Mouse (Mus musculus) lung, adult 18-20 months (tissue): ENCODE results near the gene Ssmem1.

Experiments used
- DNase-seq, 2 experiments: peaks; one replicate each; pipeline ENCODE4 v3.0.0; 2022; ENCODE audit warnings: mixed read lengths in 2 of 2

The Ssmem1 gene

DNA sequence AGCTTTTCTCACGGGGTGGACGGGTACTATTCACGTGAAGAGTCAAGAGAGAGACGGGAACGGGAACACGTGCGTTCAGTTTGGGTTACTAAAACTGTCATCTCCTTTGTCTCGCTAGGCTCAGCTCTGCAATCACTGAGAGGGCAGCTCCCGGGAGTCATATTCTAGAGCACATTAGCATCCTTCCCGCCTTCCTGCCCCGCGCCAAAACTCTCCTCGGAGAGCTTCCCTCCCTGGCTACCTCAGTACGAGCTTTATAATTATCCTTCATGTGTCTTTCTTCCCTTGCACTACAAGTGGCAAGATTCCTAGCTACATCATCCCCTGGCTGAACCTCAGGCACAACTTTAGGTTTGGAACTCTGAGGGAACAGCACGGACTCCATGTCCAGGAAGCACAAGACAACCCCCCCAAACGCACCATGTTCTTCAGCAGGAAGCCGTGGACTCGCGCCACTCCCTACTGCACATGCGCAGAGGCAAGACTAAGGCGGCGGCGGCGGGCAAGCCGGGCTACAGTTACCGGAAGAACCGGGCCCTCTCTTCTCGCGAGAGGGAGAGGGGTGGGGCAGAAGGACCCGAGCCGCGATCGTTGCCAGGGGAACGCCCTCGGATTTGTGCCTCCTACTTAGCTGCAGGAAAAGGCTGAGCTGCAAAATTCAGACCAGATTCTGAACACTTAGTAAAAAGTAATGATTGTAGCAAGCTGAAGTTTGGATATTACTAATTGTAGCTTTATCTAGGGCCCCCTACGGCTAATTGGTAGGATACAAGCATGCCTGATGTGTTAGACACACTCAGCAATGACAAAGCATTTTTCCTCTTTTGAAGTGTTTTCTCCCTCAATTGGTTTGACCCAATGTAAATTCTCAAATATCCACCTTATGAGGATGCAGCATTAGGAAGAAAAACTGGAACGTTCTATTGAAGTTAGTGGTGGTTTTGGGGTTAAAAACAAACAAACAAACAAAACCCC, at the start of gene Ssmem1, which contains the start of gene Tmem209:
Gene Ssmem1 (plus strand): TSS at position 585 of the 975 bp plus-strand sequence.
Gene Tmem209 (minus strand): TSS at position 519 of the 975 bp plus-strand sequence.
- peak; percentile 99 to 100 for DNase-seq

DNA sequence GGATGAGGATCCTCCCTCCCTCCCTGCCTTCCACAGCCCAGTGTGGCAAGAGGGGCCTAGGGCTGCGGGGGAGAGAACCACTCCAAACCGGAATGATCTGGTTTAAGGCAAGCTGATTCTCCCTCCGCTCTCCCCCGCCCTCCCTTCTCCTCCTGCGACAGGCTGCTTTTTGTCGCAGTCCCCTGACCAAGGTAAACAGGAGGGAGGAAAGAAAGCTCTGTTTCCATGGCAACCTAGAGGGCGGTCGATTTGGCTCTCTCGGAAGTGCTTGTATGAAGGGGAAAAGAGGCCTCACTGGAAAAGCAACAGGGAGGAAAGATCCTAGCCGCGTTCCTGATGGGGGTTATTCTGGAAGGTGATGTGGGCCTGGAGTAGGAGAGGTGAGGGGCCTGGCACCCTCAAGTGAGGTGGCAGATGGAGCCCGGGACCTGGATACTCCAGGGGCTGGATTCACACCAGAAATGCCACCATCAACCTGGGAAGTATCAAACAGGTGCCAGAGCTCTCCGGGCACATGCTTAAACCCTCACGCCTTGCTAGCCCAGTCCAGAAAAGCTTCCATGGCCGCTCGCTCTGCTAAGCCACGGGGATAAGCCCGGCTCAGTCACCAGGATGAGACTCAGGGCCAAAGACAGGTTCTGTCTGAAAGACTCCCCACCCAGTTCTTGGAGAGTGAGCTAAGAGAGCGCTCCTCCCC, 48.8 kb upstream of the Ssmem1 start:
- DNase-seq, result peak in 1 of 2 experiments; percentile 29

DNA sequence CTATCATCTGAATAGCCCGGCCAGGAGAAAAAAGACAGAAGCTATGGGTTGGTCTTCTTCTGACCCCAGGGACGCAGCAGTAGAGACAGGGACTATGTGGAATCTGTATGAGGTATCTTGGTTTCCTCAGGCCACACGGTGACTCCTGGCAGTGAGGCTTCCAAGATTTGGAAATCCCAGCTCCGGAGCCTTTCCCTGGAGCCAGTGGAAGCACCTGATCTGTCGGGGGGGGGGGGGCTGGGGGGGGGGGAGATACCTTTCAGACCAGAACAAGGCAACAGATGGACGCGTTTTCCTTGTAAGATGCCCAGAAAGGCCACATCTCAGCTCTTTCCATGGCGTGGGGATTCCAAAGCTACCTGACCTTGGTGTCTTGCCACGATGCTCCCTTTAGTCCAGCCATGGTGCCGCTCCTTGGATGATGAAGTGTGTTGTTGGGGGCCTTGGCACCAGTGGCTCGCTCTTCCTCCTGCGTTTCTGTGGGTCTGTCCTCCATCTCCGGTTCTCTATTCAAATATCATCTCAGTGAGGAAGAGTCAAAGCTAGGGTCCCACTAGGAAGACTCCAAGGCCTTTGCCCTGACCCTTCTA, 47.8 kb upstream of the Ssmem1 start:
- DNase-seq, result no peak

DNA sequence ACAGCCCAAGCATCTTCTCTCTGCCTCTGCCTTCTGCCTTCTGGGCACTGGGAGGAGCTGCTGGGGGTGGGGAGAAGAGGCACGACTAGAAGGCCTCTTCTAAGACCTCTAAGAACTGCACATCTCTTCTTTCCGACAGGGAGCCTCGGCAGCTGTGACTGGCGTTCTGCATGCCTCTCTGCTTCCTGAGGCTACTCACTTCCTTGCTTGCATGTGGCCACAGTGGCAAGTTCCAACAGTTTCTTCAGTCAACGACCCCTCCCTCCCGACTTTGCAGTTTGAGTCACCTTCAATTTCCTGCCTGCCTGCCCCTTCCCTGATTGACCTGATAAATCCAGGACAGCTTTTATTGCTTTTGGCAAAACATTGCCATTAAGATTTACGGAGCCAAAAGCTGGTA, 46.8 kb upstream of the Ssmem1 start:
- DNase-seq, result no peak

DNA sequence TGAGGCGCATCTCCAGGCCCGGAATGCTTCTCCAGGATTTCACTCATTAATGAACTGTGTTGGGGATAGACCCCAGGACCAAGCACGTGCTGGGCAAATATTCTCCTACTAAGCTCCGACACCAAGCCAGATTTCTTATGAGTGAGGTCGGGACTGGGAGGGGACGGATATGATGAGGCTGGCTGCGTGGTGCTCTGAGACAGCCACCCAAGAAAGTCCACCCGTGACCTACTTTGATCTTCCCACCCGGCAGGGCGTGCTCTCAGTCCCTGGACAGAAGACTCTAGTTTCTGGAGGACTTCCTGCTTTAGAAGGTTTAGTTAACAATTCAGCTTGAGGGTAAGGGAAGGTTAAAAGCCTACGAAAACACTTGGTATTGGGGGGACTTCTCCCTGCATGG, 44.1 kb upstream of the Ssmem1 start:
- DNase-seq, result no peak

DNA sequence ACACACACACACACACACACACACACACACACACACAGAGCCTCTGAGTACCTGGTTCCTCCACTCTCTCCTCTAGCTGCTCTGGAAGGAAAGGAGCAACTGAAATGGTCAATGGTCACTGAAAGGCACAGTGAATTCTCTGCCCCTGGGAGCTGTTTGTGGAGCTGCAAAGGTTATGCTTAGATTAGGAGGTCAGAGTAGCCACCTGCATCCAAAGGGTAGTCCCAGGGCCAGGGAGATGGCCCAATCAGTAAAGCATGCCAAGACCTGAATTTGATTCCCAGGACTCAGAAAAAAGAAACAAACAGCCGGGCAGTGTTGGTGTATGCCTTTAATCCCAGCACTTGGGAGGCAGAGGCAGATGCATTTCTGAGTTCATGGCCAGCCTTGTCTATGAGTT, 41.6 kb upstream of the Ssmem1 start:
- no peak for DNase-seq

DNA sequence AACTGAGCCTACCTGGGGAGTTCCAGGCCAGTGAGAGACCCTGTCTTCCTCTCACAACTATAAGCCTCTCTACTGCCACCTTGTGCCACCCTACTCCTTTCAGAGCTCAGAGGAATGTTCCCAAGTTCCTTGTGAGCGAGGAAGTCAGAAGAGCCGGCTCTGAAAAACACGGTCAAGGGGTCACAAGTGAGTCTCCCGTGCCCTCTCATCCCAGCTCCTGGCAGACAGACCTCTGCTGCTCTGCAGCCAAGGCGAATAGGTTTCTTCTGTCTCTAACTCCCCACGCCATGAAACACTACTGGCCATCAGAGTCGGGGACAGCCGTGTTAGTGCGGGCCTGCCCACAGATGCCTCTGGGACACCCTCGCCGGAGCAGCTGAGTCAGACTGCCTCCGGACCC, 41.0 kb upstream of the Ssmem1 start:
- peak in 1 of 2 experiments; percentile 30 for DNase-seq

DNA sequence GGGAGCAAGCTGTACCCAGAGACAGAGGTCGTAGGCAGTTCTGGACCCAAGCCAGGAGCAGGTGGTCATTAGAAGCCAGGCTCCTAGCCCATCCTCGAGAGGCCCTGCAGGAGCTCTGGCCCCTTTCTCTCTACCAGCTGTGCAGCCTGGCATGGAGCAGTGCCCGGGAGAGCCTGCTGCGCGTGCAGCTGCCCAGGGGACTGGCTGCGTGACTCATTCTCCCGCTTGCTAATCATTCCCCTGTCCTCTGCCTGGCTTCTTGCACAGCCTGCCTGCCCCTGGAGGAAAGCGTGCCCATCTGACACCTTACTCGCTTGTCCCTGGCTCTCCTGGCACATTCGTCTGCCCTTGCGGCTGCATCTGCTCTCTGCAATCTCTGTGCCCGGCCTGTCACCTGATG, 40.3 kb upstream of the Ssmem1 start:
- no peak for DNase-seq

DNA sequence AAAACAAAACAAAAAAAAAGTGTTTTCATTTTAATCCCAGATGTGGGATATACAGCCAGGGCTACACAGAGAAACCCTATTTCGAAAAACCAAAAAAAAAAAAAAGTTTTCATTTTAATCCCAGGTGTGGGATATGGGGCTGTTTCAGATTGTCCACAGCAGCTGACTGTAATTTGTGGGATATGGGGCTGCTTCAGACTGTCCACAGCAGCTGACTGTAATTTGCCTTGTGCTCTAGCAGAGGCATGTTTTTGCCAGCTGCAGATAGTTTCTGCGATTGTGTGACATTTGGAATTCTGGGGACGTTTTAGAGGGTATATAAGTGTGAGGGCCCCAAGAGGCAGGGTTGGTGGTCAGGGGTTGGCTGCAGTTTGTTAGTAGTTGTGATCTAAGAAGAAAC, 37.9 kb upstream of the Ssmem1 start:
- DNase-seq, result no peak

DNA sequence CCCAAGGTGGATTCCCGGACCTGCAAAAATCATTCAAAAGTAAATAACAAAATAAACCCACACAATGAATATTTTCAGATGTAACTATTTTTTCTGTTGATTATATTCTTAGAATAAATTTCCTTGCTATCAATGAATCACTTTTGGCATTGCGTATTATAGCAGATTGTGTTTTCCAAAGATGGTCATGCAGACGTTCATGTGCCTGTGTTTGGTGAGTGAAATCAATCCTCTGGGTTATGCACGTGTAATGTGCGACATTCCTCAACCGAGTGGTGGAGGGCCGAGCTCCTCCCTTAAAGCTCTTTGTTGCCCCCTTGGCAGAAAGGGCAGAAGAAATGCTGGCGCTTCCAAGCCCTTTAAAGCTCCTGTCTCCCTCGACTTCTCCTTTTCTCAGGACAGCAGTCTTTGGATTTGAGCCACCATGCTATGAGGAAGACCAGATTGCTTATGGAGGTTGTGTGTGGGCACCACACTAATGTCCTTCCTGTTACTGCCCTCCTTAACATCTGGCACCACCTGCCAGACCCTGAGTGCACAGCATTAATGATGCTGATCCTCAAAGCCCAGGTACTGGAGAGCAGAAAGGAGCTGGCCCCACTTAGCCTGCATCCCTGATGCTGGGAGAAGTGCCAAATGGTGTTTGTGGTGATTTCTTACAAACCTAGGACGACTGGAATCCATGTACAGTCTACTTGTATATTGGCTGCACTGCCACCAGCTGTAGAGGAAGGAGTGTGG, 33.5 kb upstream of the Ssmem1 start:
- DNase-seq, result no peak

DNA sequence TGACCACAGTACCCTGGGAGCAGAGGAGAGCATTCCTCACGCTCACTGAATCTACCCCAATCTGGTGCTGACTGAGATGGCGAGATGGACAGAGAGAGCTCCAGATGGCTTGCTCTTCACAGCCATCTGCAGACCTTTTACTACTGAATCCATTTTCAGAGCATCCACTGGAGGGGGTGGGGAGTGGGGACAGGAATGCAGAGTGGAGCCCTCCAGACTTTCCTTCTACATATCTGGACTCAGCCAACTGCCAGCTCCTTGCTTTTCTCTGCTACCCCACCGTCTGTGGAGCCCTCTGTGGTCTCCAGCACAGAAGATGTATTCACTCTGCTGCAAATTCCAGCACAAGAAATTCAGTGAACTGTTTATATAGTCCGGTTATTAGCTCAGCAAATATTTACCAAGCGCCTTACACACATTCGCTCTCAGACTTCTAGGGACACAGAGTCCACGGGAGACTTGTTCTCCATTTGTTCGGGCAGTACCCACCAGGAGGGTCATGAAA, 32.4 kb upstream of the Ssmem1 start:
- DNase-seq, result no peak

DNA sequence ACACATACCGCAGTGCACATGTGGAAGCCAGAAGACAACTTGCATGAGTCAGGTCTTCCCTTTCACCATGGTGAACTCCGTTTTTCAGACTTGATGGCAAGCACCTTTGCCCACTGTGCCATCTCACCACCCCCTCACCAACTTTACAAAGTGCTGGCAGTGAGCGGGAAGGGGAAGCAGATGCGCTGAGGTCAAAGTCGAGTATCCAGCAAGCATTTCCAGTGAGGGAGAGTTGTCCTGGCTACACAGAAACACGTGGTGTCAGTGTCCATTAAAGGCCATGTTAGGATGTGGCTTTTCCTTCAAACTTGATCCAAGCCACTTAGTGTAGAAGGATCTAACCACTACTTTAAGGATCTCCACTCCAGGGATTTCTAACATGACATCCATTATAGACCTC, 31.9 kb upstream of the Ssmem1 start:
- no peak for DNase-seq

DNA sequence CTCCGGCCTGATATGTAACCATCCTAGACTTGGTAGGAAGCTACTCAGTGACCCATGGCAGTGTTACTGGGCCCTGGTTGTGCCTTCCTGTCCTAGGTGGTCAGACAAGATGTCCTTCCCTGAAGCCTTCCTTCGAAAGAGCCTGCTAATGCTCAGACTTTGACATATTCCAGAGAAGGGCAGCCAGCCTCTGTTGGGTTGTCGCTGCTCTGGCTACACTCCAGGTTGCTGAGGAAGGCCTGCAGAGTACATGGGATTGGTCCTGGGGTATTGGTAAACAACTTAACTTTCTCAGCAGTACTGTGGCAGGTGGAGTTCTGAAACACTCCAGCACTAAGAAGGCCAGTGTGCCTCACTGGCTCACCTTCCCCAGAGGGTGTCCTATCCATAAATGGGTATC, 30.2 kb upstream of the Ssmem1 start:
- DNase-seq, result no peak

DNA sequence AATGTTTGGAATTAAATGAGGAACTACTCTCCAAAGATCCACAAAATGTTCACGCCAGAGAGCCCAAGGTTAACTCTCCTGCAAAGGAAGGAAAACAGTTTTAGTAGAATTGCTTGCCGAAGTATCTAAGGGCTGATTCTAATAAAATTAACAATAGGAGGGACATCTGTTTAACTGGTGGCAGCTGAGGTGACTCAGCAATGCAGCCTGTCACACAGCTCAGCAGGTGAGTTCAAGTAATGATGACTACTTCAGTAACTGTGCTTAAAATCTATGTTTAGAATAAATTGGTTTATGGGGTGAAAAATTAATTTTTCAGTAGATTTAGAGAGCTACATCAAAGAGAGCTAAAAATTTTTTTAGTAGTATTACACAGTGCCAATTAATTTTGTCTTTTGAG, 26.7 kb upstream of the Ssmem1 start:
- no peak for DNase-seq

DNA sequence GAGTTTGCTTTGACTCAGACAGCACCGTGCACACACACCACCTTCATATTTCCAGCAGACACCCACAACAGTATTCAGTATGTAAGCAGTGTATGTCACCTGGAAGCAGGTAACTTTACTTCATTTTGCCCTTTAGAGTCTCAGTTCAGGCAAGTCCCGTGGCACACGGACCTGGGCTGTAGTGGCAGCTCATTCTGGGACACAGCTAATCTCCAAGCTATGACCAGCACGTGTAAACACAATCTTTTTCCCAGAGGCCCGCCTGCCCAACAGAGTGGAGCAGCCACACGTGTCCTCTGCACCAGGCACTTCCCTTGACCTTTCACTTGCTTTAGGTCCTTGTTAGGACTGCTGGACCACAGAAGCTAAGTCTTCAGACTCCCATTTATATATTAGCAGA, 23.1 kb upstream of the Ssmem1 start:
- no peak for DNase-seq

DNA sequence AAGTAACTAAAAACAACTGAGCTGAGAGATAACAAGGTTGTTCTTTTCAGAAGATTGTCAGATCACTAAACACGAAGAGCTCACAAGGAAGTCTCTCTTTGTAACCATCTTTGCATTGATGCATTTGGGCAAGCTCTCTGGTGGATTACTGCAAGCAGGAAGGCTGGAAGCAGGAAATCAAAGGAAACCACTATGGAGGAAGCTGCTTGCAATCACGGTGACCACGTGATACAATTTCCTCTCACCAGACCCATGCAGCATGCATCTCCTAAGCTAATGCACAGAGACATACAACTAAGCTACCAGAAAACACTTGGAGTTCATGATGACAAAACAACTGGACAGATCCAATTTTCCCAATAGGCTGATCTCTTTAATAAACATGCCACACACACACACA, 10.6 kb upstream of the Ssmem1 start:
- DNase-seq, result no peak

DNA sequence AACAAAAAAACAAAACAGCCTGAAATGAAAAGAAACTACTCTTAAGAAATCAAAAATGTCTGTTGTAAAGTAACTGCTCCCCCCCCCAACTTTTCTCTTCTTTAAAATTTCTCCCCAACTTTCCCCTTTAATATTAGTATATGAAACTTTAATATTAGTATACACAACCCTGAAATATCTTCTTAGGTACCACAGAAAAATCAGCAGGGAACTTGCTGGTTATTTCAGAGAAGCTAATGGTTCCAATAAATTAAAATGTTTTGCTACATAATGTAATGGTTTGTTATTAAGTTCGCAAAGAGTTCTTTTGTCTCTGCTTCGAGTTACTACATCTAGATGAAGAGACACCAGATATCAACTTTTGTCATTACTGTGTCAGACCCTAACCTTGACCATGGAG, 825 bp upstream of the Ssmem1 start:
- no peak for DNase-seq

DNA sequence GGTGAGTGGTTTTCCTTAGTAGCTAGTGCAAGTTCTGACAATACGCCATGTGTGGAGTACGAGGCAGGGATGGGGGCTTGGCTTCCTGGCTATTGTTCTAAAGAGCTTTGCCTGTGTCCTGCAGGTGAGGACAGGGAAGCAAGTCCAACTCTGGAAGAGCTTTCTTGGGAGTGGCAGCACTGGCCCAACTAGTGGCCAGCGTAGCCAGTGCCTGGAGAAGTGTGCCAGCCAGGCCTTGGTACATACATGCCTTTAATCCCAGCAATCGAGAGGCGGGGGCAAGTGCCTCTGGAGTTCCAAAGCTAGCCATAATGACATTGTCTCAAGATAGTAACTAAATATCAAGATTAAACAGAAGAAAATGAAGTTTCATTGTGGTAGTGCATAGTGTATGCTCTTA, 642 bp downstream of the Ssmem1 start:
- DNase-seq, result peak in 1 of 2 experiments; percentile 15

DNA sequence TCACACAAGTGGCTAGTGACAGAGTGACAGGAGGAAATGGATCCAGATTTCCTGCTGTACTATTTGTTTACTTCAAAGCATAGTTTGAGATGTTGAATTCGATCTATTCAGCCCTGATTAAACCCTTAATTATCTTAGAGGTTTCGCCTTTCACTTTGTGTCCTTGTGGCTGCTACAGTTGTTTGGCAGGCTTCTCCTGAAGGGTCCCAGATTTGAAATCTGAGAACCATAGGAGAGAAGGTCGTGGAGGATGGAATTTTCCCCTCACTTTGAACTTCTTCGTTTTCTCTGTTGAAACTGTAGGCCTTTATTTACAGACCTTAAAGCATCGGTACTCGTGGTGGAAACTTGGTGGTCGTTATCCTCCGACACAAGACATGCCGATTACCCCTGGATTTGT, 4.6 kb downstream of the Ssmem1 start:
- no peak for DNase-seq

DNA sequence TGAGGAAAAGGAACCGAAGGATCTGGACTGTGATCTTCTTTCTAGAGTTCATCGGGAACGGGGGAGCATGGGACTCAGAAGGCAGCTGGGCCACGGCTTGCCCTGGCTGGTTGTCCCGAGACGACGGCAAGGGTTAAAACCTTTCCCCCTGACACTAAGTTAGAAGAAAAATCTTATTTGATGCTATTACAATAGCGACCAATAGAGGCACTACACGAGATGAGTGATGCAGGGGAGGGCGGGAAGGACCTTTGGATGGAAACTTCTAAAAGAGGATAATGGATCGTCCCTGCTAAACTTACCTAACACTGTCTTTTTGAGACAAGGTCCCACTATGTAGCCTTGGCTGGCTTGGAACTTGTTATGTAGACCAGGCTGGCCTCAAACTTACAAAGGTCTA, 10.8 kb downstream of the Ssmem1 start:
- no peak for DNase-seq

DNA sequence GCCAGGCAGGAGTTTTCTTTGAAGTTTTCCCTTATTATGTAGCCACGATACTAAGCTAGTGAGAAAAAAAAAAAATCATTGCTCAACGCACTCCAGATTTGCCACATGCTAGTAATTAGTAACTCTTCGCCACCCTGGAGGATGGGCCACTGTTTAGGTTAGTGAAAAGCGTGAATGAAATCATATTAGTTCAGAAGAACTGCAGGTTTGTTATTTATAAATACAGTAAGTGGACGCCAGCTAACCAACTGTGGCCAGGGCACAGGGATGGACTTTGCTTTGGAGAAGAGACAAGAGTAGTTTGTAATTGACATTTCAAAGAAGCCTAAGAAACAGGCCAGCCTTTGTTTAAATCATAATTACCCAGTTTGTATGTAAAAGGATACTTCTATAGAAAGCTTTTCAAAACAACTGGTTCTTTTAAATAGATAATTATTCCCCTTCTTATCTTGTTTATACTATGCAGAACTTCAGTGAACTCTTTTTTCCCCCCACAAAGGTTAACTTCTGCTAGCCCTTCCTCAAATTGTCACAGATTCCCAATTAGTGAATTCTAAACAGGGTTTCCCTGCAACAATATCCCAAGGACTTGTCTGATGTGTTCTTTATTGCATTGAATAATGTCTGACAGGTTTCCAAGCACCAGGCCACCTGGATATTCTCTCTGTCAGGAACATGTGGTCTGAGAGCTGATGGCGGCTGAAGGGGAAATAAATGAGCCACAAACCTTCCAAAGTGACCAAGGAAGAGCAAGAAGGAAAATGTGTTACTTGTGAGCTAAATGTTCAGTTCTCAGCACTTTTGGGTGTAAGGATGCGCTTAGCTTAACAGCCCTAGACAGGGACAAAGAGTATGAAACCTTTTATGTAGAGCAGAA, 16.0 kb downstream of the Ssmem1 start:
- no peak for DNase-seq
